Mouse (Mus musculus) CD4-positive naive resting alpha-beta T cell, adult 57 days (primary cell): ENCODE measurements around the gene Zfp512. TPM values are rescaled to one million over a fixed set of nuclear protein-coding genes. Genes with fewer than 3 reads are reported as not detected.

Experiments
- total RNA-seq: library from RNA; stranded (reverse); gene quantifications from one replicate; pipeline ENCODE4 v1.2.4, GENCODE M21; 2023

The Zfp512 gene
- 30.8 TPM for total RNA-seq

GRCm38 (mm10) chr5:31451878-31452561 lies at the start of gene Zfp512:
Gene Zfp512, plus strand, starts transcription at chr5:31452431.

GRCm38 (mm10) chr5:31485440-31485839 lies 33.2 kb downstream of the Zfp512 start, which contains the start of gene 4930548H24Rik:
Gene 4930548H24Rik, plus strand, starts transcription at chr5:31485740.

GRCm38 (mm10) chr5:31494513-31495297 lies 42.5 kb downstream of the Zfp512 start, which contains the start of gene Gpn1:
Gene Gpn1, plus strand, starts transcription at chr5:31494741.

GRCm38 (mm10) chr5:31526354-31527116 lies 74.3 kb downstream of the Zfp512 start, which contains the start of gene Slc4a1ap:
Gene Slc4a1ap, plus strand, starts transcription at chr5:31526995.

GRCm38 (mm10) chr5:31527707-31528106 lies 75.5 kb downstream of the Zfp512 start, which contains the start of gene Supt7l:
Gene Supt7l, minus strand, starts transcription at chr5:31527807.

Other genes starting within 250 kb of the Zfp512 start
- gene Ppm1g, start 231.7 kb upstream of the Zfp512 start, total RNA-seq = 148 TPM
- 193 TPM for gene Nrbp1, start 211.6 kb upstream of the Zfp512 start, total RNA-seq
- gene Gm9970, start 211.2 kb upstream of the Zfp512 start, total RNA-seq = not detected
- 28.9 TPM for gene Krtcap3, start 200.7 kb upstream of the Zfp512 start, total RNA-seq
- 14.5 TPM for gene Ift172, start 161.3 kb upstream of the Zfp512 start, total RNA-seq
- 1.3 TPM for gene Fndc4, start 156.4 kb upstream of the Zfp512 start, total RNA-seq
- 0.15 TPM for gene Gckr, start 155.0 kb upstream of the Zfp512 start, total RNA-seq
- 0.92 TPM for gene 4930548H24Rik, start 33.3 kb downstream of the Zfp512 start, total RNA-seq
- 53.2 TPM for gene Gpn1, start 42.3 kb downstream of the Zfp512 start, total RNA-seq
- 80.4 TPM for gene Slc4a1ap, start 74.6 kb downstream of the Zfp512 start, total RNA-seq
- gene Supt7l, start 75.4 kb downstream of the Zfp512 start, total RNA-seq = 30.8 TPM
- 133 TPM for gene Mrpl33, start 144.5 kb downstream of the Zfp512 start, total RNA-seq
- gene Rbks, start 245.2 kb downstream of the Zfp512 start, total RNA-seq = 9.2 TPM
- gene Babam2, start 245.3 kb downstream of the Zfp512 start, total RNA-seq = 49.2 TPM